Mouse (Mus musculus) E14TG2a.4 (cell line): Measurements from ENCODE around the gene Cox11.

Source experiments
- CTCF ChIP-seq: conservative IDR thresholded peaks from 2 replicates; pipeline ENCODE4 v1.5.1; 2014; ENCODE audit warnings: low read length
- NANOG ChIP-seq: IDR thresholded peaks from 2 replicates; pipeline ENCODE4 v1.6.1; 2014; ENCODE audit warnings: borderline replicate concordance, low read length, mixed read lengths
- POU5F1 ChIP-seq: IDR thresholded peaks from 2 replicates; pipeline ENCODE4 v1.6.1; 2014; ENCODE audit warnings: low read length, borderline replicate concordance

- TF ChIP-seq CTCF = no peak
- TF ChIP-seq POU5F1 = no peak
- TF ChIP-seq NANOG = no peak
These were observed 39.1 kb downstream of the Cox11 start for GRCm38 (mm10) chr11:90677027-90677426.
